Mouse (Mus musculus): ENCODE results near the gene Prim2. TPM values are rescaled to one million over a fixed set of nuclear protein-coding genes. Genes with fewer than 3 reads are reported as not detected.

Prim2 gene
- polyA plus RNA-seq, 1 experiment from 2014 or later: 42.6 TPM

DNA sequence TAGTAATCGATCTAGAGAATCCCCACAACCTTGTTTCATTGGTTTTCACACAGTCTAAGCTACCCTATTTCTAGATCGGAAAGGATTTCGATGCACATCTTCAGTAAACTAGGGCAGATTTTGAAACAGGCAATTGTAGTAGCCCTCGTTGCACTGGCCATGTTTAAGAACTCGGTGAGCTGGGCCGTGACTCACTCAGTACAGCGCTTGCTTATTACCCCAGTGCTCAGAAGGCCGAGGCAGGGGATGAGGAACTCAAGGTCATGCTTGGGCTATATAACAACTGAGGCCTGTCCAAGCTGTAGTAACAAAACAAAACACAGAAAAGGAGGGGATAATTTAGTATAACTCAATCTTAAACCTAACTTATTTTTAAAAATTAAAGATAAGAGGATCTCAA is 208.9 kb downstream of the Prim2 start:
- Histone ChIP-seq H3K27ac (no peak overlapping the region), H3K9ac (no peak overlapping the region), H3K36me3 (no peaks in the 10 kb centered on the region), H3K27me3 (no peaks in the 10 kb centered on the region), H3K4me1 (no peaks in the 10 kb centered on the region), H3K4me3 (no peak overlapping the region), H3K9me3 (no peaks in the 10 kb centered on the region), H3K4me2 (replicated peaks) (no peak overlapping the region)
- no peak for ATAC-seq (ENCODE audit: insufficient number of reproducible peaks, insufficient read depth, low FRiP score, low TSS enrichment)
- 72% methylated on average over 8 of the region's 8 CpGs for WGBS

GRCm38 (mm10) chr1:33460262-33460661 is 209.3 kb downstream of the Prim2 start:
- H3K4me2 ChIP-seq (replicated peaks): no peak overlapping the region
- no peaks in the 10 kb centered on the region for H3K36me3 ChIP-seq
- 38% methylated on average over 3 of the region's 3 CpGs for WGBS
- no peaks in the 10 kb centered on the region for H3K27me3 ChIP-seq
- H3K9me3 ChIP-seq: no peaks in the 10 kb centered on the region
- no peak overlapping the region for H3K9ac ChIP-seq
- no peak overlapping the region for H3K4me3 ChIP-seq
- ATAC-seq (ENCODE audit: insufficient number of reproducible peaks, insufficient read depth, low FRiP score, low TSS enrichment): no peak
- H3K27ac ChIP-seq: no peak overlapping the region
- H3K4me1 ChIP-seq: no peaks in the 10 kb centered on the region

GRCm38 (mm10) chr1:33458950-33459349 is 210.6 kb downstream of the Prim2 start:
- 90% methylated on average over 3 of the region's 3 CpGs for WGBS
- no peaks in the 10 kb centered on the region for H3K9me3 ChIP-seq
- no peak overlapping the region for H3K4me3 ChIP-seq

DNA sequence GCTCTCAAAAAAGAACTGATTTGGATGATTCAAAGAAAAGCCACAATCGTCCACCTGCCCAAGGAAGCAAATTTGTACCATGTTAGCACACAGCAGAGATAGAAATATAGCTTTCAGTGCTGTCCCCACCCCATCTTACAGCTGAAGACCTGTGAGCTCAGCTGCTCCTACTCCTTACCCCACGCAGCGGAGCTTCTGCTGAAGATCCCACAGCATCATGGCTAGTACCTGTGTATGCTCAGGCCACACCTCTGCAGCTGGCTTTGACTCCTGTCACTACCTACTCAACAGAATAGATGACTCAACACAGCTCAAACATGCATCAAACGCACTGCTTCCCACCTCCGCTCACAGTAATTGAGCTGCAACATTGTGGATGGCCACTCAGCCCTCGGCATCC is 215.3 kb downstream of the Prim2 start:
- no peak overlapping the region for H3K4me3 ChIP-seq
- ATAC-seq (ENCODE audit: insufficient number of reproducible peaks, insufficient read depth, low FRiP score, low TSS enrichment): no peak
- no peak overlapping the region for H3K4me2 ChIP-seq (replicated peaks)
- H3K36me3 ChIP-seq: no peaks in the 10 kb centered on the region
- H3K27me3 ChIP-seq: no peaks in the 10 kb centered on the region
- no peaks in the 10 kb centered on the region for H3K9me3 ChIP-seq
- H3K27ac ChIP-seq: no peak overlapping the region
- 95% methylated on average over 6 of the region's 6 CpGs for WGBS
- no peak overlapping the region for H3K9ac ChIP-seq
- no peaks in the 10 kb centered on the region for H3K4me1 ChIP-seq

More at GRCm38 (mm10) chr1:33458950-33459349, 210.6 kb downstream of the Prim2 start:
- Histone ChIP-seq H3K36me3 (no peaks in the 10 kb centered on the region), H3K4me1 (no peaks in the 10 kb centered on the region), H3K27me3 (no peaks in the 10 kb centered on the region), H3K4me2 (replicated peaks) (no peak overlapping the region), H3K27ac (no peak overlapping the region), H3K9ac (no peak overlapping the region)
- ATAC-seq (ENCODE audit: insufficient number of reproducible peaks, insufficient read depth, low FRiP score, low TSS enrichment): no peak

GRCm38 (mm10) chr1:33453299-33453698 is 216.3 kb downstream of the Prim2 start:
- H3K4me3 ChIP-seq: no peak overlapping the region
- WGBS: 89% methylated on average over 9 of the region's 9 CpGs
- H3K4me2 ChIP-seq (replicated peaks): no peak overlapping the region
- H3K27ac ChIP-seq: no peak overlapping the region
- H3K9ac ChIP-seq: no peak overlapping the region
- ATAC-seq (ENCODE audit: insufficient number of reproducible peaks, insufficient read depth, low FRiP score, low TSS enrichment): no peak
- H3K9me3 ChIP-seq: no peaks in the 10 kb centered on the region
- H3K4me1 ChIP-seq: no peaks in the 10 kb centered on the region
- no peaks in the 10 kb centered on the region for H3K27me3 ChIP-seq
- no peaks in the 10 kb centered on the region for H3K36me3 ChIP-seq

DNA sequence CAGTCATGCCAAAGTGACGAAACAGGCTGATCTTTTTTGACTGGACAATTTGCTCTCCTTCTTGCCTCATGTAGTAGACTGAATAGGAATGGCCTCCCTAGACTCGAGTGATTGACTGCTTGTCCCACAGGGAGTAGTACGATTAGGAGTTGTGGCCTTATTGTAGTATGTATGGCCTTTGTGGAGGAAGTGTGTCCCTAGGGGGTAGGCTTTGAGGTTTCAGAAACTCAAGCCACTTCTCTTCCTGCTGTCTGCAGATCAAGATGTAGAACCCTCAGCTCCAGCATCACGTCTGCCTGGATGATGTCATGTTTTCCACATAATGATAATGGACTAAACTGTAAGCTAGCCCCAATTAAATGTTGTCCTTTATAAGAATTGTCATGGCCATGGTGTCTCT is 222.4 kb downstream of the Prim2 start:
- Histone ChIP-seq H3K36me3 (no peaks in the 10 kb centered on the region), H3K4me2 (replicated peaks) (no peak overlapping the region), H3K9ac (no peak overlapping the region), H3K9me3 (no peaks in the 10 kb centered on the region), H3K27me3 (no peaks in the 10 kb centered on the region), H3K4me1 (no peaks in the 10 kb centered on the region), H3K27ac (no peak overlapping the region), H3K4me3 (no peak overlapping the region)
- WGBS: 77% methylated on average over 4 of the region's 4 CpGs
- ATAC-seq (ENCODE audit: insufficient number of reproducible peaks, insufficient read depth, low FRiP score, low TSS enrichment): no peak

GRCm38 (mm10) chr1:33436167-33436566 is 233.4 kb downstream of the Prim2 start:
- Histone ChIP-seq H3K4me2 (replicated peaks) (no peak overlapping the region), H3K4me1 (no peaks in the 10 kb centered on the region), H3K4me3 (no peak overlapping the region), H3K36me3 (no peaks in the 10 kb centered on the region), H3K27ac (no peak overlapping the region), H3K9ac (no peak overlapping the region), H3K27me3 (no peaks in the 10 kb centered on the region), H3K9me3 (no peaks in the 10 kb centered on the region)
- ATAC-seq (ENCODE audit: insufficient number of reproducible peaks, insufficient read depth, low FRiP score, low TSS enrichment): no peak
- 88% methylated on average over 2 of the region's 2 CpGs for WGBS

Other genes starting within 250 kb of the Prim2 start
- 36.9 and 39.1 TPM in 2 replicates for gene Rab23, start 50.1 kb upstream of the Prim2 start, polyA plus RNA-seq (2016; fragmentation: Nextera tagmentation; extraction: Ambion mirVana)
- gene Bag2, start 88.0 kb upstream of the Prim2 start, polyA plus RNA-seq (2016; fragmentation: Nextera tagmentation; extraction: Ambion mirVana): 40.9 and 45.6 TPM in 2 replicates
- gene Zfp451, start 144.8 kb upstream of the Prim2 start, polyA plus RNA-seq (2016; fragmentation: Nextera tagmentation; extraction: Ambion mirVana): 35.9 and 36.0 TPM in 2 replicates
- gene Bend6, start 238.0 kb upstream of the Prim2 start, polyA plus RNA-seq (2016; fragmentation: Nextera tagmentation; extraction: Ambion mirVana): 1.8 and 2.3 TPM in 2 replicates
- gene Dst, start 238.4 kb upstream of the Prim2 start, polyA plus RNA-seq (2016; fragmentation: Nextera tagmentation; extraction: Ambion mirVana): 25.8 and 27.3 TPM in 2 replicates

Measured in embryonic facial prominence, embryonic 12.5 days (tissue).